Mouse (Mus musculus): ENCODE data around the gene Serinc5. TPM values are rescaled to one million over a fixed set of nuclear protein-coding genes. Genes with fewer than 3 reads are reported as not detected.
A peak's percentile ranks its signal among the peaks of the same experiment; 100 is the strongest.

Serinc5 gene
- polyA plus RNA-seq, 1 experiment from 2014 or later = 18.6 TPM

DNA sequence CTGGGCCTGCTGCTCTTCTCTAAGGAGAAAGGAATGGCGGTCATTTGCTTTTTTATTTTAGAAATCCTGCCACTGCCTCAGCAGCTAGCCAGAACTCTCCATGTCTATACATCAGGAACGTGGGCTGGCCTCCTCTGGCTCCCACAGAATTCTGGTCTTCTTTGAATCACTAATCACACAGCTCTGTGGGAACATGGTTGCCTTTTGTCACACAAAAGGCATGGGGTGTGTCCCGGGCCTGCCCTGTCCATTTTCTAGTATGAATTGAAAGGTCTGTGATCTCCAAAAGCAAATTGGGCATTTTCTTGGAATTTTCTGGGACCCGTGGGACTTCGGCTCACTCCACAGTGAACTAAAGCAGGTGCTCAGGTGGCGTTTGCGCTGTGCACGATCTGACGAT, 87.9 kb downstream of the Serinc5 start:
- Histone ChIP-seq H3K9ac (no peak overlapping the region), H3K27me3 (no peaks in the 10 kb centered on the region), H3K27ac (no peak overlapping the region), H3K4me3 (no peak overlapping the region), H3K36me3 (peaks cover 12% of the 10 kb centered on the region; the same call in 1 of the 2 replicates), H3K9me3 (no peaks in the 10 kb centered on the region), H3K4me2 (no peak overlapping the region), H3K4me1 (replicated peaks) (peaks cover 26% of the 10 kb centered on the region)
- 44% methylated on average over 9 of the region's 9 CpGs for WGBS
- ATAC-seq (ENCODE audit: low FRiP score) = no peak

DNA sequence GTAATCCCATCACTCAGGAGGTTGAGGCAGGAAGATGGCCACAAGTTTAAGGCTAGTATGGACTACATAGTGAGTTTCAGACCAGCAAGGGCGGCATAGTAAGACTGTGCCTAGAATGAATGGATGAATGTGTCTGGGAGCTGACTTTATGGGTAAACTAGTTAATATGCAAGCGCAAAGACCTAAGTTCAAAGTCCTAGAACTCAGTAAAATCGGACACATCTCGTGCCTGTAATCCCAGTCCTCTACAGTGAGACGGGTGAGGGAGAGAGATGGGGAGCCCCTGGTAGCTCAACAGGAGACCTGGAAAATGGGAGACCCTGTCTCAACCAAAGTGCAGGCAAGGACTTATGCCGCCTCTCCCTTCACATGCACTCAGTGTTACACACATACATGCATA, 88.5 kb downstream of the Serinc5 start:
- Histone ChIP-seq H3K27me3 (no peaks in the 10 kb centered on the region), H3K27ac (no peak overlapping the region), H3K9ac (no peak overlapping the region), H3K9me3 (no peaks in the 10 kb centered on the region), H3K4me3 (no peak overlapping the region), H3K36me3 (peaks cover 12% of the 10 kb centered on the region; the same call in 1 of the 2 replicates), H3K4me1 (replicated peaks) (peaks cover 26% of the 10 kb centered on the region), H3K4me2 (no peak overlapping the region)
- 90% methylated on average over 6 of the region's 6 CpGs for WGBS
- no peak for ATAC-seq (ENCODE audit: low FRiP score)

DNA sequence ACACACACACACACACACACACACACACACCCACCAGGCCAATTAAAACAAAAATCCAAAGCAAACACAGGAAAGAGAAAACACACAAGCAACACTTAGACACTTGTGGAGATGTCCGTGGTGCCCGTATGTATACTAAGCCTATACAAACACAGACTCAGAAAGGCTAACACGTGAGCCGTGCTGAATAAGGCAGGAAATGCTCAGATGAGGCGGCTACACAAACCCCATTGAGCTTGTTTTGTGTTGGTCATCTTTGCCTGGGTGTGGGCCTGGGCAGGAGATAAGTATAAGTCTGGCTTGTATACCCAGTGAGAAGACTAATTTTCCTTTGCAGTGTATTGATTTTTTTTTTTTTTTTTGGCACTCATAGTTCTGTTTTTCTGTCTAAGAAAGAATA, 91.1 kb downstream of the Serinc5 start:
- H3K4me2 ChIP-seq = no peak overlapping the region
- H3K36me3 ChIP-seq = peaks cover 18% of the 10 kb centered on the region
- no peaks in the 10 kb centered on the region for H3K27me3 ChIP-seq
- no peaks in the 10 kb centered on the region for H3K9me3 ChIP-seq
- no peak overlapping the region for H3K9ac ChIP-seq
- no peak overlapping the region for H3K4me3 ChIP-seq
- H3K4me1 ChIP-seq (replicated peaks) = peaks cover 22% of the 10 kb centered on the region
- 79% methylated on average over 5 of the region's 5 CpGs for WGBS
- no peak for ATAC-seq (ENCODE audit: low FRiP score)
- no peak overlapping the region for H3K27ac ChIP-seq

DNA sequence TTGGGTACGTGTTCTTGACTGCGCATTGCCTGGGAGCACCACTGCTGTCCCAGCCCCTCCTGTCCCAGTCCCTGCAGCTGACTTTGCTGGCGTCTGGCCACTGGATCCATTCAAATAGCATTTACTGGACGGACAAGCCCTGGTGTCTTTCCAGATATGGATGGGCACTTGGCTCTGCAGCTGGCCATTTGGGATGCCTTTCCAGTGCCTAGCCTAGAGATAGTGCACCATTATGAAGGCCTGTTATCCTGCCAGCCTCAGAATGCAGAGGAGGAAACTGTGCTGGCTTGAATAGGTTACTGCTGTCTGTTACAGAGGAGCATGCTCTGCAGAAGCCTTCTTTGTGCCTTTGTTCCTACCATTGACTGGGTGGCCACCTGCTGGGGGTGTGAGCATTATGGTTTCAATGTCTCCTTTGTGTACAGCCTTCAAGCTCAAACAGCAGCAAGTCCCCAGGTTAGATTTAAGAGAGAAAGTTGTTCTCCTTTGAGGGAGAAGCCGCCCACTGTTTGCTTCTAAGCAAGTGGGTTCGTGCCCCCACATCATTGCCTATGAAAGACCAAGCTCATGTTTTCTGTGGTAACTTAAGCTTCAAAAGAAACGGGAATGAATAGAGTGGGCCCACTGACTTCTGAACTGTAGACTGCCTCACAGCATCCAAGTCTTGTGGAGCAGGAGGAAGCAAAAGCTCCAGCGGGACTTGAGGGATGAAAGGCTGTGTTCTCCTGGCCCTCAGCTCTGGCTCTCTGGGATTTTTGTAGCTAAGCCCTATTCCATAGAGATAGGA, 92.5 kb downstream of the Serinc5 start:
- peak; percentile 88 for ATAC-seq (ENCODE audit: low FRiP score)
- Histone ChIP-seq H3K9ac (no peak overlapping the region), H3K27ac (peak overlapping the region; percentile 62)

DNA sequence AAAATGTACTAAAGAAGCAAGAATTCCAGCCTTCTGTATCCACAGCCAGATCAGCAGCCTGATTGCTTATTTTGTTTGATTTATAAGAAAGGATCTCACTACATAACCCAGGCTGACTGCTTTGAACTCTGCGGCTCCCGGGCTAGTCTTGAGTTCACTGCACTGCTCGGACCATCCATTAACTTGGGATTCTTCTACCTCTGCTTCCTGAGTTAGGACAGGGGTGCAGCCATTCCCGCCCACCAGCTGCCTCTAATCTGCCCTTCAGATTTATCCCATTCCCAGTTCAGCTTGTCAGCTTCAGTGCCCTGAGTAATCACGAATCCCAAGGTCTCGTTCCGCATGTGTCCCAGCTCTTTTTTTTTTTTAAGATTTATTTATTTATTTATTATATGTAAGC, 93.3 kb downstream of the Serinc5 start:
- no peak overlapping the region for H3K4me3 ChIP-seq
- ATAC-seq (ENCODE audit: low FRiP score) = no peak
- no peaks in the 10 kb centered on the region for H3K9me3 ChIP-seq
- H3K9ac ChIP-seq = no peak overlapping the region
- H3K4me2 ChIP-seq = no peak overlapping the region
- WGBS = 51% methylated on average over 7 of the region's 7 CpGs
- 0 out of 2 replicates have a peak, but pooled peaks cover 3% of the 10 kb centered on the region for H3K27me3 ChIP-seq
- H3K27ac ChIP-seq = no peak overlapping the region
- peaks cover 33% of the 10 kb centered on the region for H3K36me3 ChIP-seq
- H3K4me1 ChIP-seq (replicated peaks) = peaks cover 12% of the 10 kb centered on the region

More for the DNA sequence above, 92.5 kb downstream of the Serinc5 start:
- H3K27me3 ChIP-seq = 0 out of 2 replicates have a peak, but pooled peaks cover 3% of the 10 kb centered on the region
- peaks cover 31% of the 10 kb centered on the region for H3K36me3 ChIP-seq
- 17% methylated on average over 8 of the region's 8 CpGs for WGBS
- peaks cover 18% of the 10 kb centered on the region for H3K4me1 ChIP-seq (replicated peaks)
- no peak overlapping the region for H3K4me2 ChIP-seq
- H3K9me3 ChIP-seq = no peaks in the 10 kb centered on the region
- H3K4me3 ChIP-seq = no peak overlapping the region

DNA sequence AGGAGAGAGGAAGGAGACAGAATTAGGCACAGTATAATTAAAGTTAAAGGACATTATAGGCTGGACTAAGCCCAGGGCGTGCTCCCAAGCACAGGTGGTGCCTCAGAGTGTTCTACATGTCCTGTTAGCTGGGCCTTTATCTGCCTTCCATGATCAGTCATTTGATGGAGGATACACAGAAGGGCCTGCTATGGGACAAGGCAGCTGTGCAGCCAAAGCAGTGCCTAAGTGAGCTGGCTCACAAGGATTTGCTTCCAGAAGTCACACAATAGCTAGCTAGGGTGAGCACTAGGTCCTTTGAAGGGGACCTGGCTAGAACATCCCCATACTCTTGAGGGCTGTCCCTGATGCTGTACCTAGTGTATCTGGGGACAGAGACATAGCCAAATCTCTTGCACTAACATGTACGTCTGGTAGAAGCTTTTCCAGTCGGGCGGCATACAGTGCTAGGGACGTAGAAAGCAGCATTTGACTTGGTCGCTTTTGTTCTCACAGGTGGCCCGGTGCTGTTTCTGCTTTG, 94.2 kb downstream of the Serinc5 start:
- Histone ChIP-seq H3K4me2 (no peak overlapping the region), H3K27me3 (0 out of 2 replicates have a peak, but pooled peaks cover 3% of the 10 kb centered on the region), H3K4me1 (replicated peaks) (peaks cover 17% of the 10 kb centered on the region), H3K27ac (no peak overlapping the region), H3K9me3 (no peaks in the 10 kb centered on the region), H3K4me3 (no peak overlapping the region), H3K36me3 (peaks cover 37% of the 10 kb centered on the region), H3K9ac (no peak overlapping the region)
- WGBS = 93% methylated on average over 7 of the region's 7 CpGs
- no peak for ATAC-seq (ENCODE audit: low FRiP score)

DNA sequence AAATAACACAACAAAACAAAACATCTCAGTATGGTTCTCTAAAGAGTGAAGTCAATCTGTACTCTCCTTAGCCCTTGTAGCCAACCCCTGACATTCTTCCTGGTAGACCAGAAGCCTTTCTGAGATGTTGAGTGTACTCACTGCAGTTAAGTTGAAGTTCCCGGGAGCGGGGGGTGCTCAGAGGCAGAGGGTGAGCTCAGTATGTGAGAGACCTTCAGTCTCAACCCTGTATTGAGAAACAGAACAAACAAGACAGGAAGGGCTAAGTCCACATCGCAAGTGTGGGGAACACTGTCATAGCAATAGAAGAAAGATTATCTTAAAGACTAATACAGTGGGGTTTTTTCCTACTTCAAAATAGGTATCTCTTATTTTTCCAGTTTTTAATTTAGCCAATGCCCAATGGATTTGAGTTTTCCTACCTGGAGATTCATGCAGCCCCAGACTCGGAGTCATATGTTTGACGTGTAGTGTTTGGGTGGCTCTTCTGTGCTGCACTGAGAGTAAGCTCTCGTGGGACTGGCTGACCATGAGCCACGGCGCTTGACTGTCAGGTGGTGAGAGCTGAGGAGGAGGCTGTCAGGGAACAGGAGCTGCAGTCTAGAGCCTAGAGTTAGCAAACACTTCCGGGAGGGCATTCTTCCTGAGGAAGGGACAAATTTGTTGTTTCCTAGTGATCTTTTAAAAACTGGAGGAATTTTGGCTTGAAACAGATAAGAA, 95.6 kb downstream of the Serinc5 start:
- WGBS = 93% methylated on average over 9 of the region's 9 CpGs
- no peak for ATAC-seq (ENCODE audit: low FRiP score)
- Histone ChIP-seq H3K4me2 (no peak overlapping the region), H3K9me3 (no peaks in the 10 kb centered on the region), H3K4me1 (replicated peaks) (peaks cover 17% of the 10 kb centered on the region), H3K4me3 (no peak overlapping the region), H3K36me3 (peaks cover 37% of the 10 kb centered on the region), H3K27me3 (0 out of 2 replicates have a peak, but pooled peaks cover 3% of the 10 kb centered on the region), H3K9ac (no peak overlapping the region), H3K27ac (no peak overlapping the region)

- peaks cover 17% of the 10 kb centered on the region for H3K4me1 ChIP-seq (replicated peaks)
- 0 out of 2 replicates have a peak, but pooled peaks cover 3% of the 10 kb centered on the region for H3K27me3 ChIP-seq
- WGBS = 72% methylated on average over 2 of the region's 2 CpGs
- no peak overlapping the region for H3K4me3 ChIP-seq
- no peaks in the 10 kb centered on the region for H3K9me3 ChIP-seq
- H3K9ac ChIP-seq = no peak overlapping the region
- H3K27ac ChIP-seq = no peak overlapping the region
- no peak for ATAC-seq (ENCODE audit: low FRiP score)
- peaks cover 38% of the 10 kb centered on the region for H3K36me3 ChIP-seq
- no peak overlapping the region for H3K4me2 ChIP-seq
These were observed 97.0 kb downstream of the Serinc5 start for GRCm38 (mm10) chr13:92707941-92708340.

- Histone ChIP-seq H3K27ac (no peak overlapping the region), H3K9me3 (no peaks in the 10 kb centered on the region), H3K36me3 (peaks cover 40% of the 10 kb centered on the region), H3K4me3 (no peak overlapping the region), H3K4me1 (replicated peaks) (peaks cover 14% of the 10 kb centered on the region), H3K27me3 (0 out of 2 replicates have a peak, but pooled peaks cover 3% of the 10 kb centered on the region), H3K9ac (no peak overlapping the region), H3K4me2 (no peak overlapping the region)
- 58% methylated on average over 1 of the region's 1 CpGs for WGBS
- no peak for ATAC-seq (ENCODE audit: low FRiP score)
These were observed 97.6 kb downstream of the Serinc5 start for GRCm38 (mm10) chr13:92708466-92708865.

GRCm38 (mm10) chr13:92709535-92709934, 98.6 kb downstream of the Serinc5 start:
- WGBS = 21% methylated on average over 3 of the region's 3 CpGs

GRCm38 (mm10) chr13:92710361-92710760, 99.5 kb downstream of the Serinc5 start:
- WGBS = 86% methylated on average over 1 of the region's 1 CpGs
- ATAC-seq (ENCODE audit: low FRiP score) = no peak
- Histone ChIP-seq H3K4me1 (replicated peaks) (peaks cover 7% of the 10 kb centered on the region; the same call in 1 of the 2 replicates), H3K27me3 (0 out of 2 replicates have a peak, but pooled peaks cover 3% of the 10 kb centered on the region), H3K27ac (no peak overlapping the region), H3K4me3 (no peak overlapping the region), H3K9me3 (no peaks in the 10 kb centered on the region), H3K36me3 (peaks cover 40% of the 10 kb centered on the region), H3K4me2 (no peak overlapping the region), H3K9ac (no peak overlapping the region)

More at GRCm38 (mm10) chr13:92709535-92709934, 98.6 kb downstream of the Serinc5 start:
- no peak for ATAC-seq (ENCODE audit: low FRiP score)
- H3K4me3 ChIP-seq = no peak overlapping the region
- peaks cover 40% of the 10 kb centered on the region for H3K36me3 ChIP-seq
- no peak overlapping the region for H3K9ac ChIP-seq
- 0 out of 2 replicates have a peak, but pooled peaks cover 3% of the 10 kb centered on the region for H3K27me3 ChIP-seq
- no peak overlapping the region for H3K27ac ChIP-seq
- H3K9me3 ChIP-seq = no peaks in the 10 kb centered on the region
- H3K4me1 ChIP-seq (replicated peaks) = peaks cover 10% of the 10 kb centered on the region
- H3K4me2 ChIP-seq = no peak overlapping the region

DNA sequence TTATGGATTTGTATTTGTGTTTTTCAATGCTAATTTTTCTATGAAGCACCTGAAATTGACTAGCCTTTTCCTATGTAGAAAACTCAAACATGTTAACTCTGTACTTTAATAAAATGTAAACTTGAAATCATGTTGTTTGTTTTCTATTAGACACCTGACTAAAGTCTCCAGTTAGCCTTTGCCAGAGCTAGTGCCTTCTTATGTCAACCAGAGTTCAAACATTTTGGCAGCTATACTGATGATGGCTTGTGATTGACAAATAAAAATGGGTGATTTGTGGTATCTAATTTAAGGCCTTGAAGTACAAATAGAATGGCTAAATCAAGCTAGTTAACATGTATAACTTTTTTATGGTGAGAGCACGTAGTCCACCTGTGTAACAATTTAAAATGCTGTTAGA, 100.9 kb downstream of the Serinc5 start:
- Histone ChIP-seq H3K9me3 (no peaks in the 10 kb centered on the region), H3K4me1 (replicated peaks) (peaks cover 7% of the 10 kb centered on the region; the same call in 1 of the 2 replicates)

More for the DNA sequence above, 100.9 kb downstream of the Serinc5 start:
- Histone ChIP-seq H3K27ac (no peak overlapping the region), H3K27me3 (0 out of 2 replicates have a peak, but pooled peaks cover 3% of the 10 kb centered on the region), H3K4me3 (no peak overlapping the region), H3K9ac (no peak overlapping the region), H3K4me2 (no peak overlapping the region), H3K36me3 (peaks cover 30% of the 10 kb centered on the region)
- WGBS = 92% methylated on average over 1 of the region's 1 CpGs
- no peak for ATAC-seq (ENCODE audit: low FRiP score)

Measured in hindbrain, embryonic 13.5 days (tissue).